In genomic region chr3:20058197-20058541, GRCm38 (mm10) we compare ENCODE assay signal across 8 mouse cellular contexts. TPM values are rescaled to one million over a fixed set of nuclear protein-coding genes. Genes with fewer than 3 reads are reported as not detected.
DNase-seq lines count a peak whose midpoint lies in the region; ATAC-seq and TF ChIP-seq lines count a peak whose summit lies in the region.

No protein-coding gene starts in this region.

- H3K27ac ChIP-seq in intestine, postnatal 0 days (ENCODE audit: low read depth, low read length), result peak overlapping the region; percentile 77; the same call in 1 of the 2 replicates
- H3K27ac ChIP-seq in stomach, embryonic 14.5 days (ENCODE audit: low read length), result no peak overlapping the region

- whole genome bisulfite sequencing in intestine, postnatal 0 days, result 0% methylated on average over 6 of the region's 9 CpGs
- WGBS in stomach, embryonic 14.5 days, result under 1% methylated on average over 7 of the region's 9 CpGs

- H3K27me3 ChIP-seq in megakaryocyte, embryonic 14.5 days (replicated peaks), result no peaks in the 10 kb centered on the region
- H3K27me3 ChIP-seq in intestine, postnatal 0 days (replicated peaks; ENCODE audit: control insufficient read depth, insufficient read depth, low read length), result no peaks in the 10 kb centered on the region
- H3K27me3 ChIP-seq in stomach, embryonic 14.5 days (ENCODE audit: control insufficient read depth, insufficient read depth, low read length), result no peaks in the 10 kb centered on the region

- peak; percentile 46 for DNase-seq in cerebellum, adult 9-10 months
- DNase-seq in cerebellum, adult 11-12 months, result no peak
- no peak for DNase-seq in gastrocnemius, postnatal 10 days
- DNase-seq in thymus, postnatal 36 days, result no peak

- H3K9me3 ChIP-seq in megakaryocyte, embryonic 14.5 days, result no peaks in the 10 kb centered on the region
- H3K9me3 ChIP-seq in intestine, postnatal 0 days (ENCODE audit: control insufficient read depth), result no peaks in the 10 kb centered on the region
- H3K9me3 ChIP-seq in stomach, embryonic 14.5 days (ENCODE audit: control insufficient read depth, low read depth, low read length), result no peaks in the 10 kb centered on the region

- H3K4me2 ChIP-seq in intestine, postnatal 0 days (replicated peaks; ENCODE audit: low read depth), result peak overlapping the region; percentile 76
- peak overlapping the region; percentile 59 for H3K4me2 ChIP-seq in stomach, embryonic 14.5 days (replicated peaks; ENCODE audit: low read depth, low read length)

- peaks cover 16% of the 10 kb centered on the region for H3K36me3 ChIP-seq in megakaryocyte, embryonic 14.5 days (replicated peaks; ENCODE audit: low read length)
- H3K36me3 ChIP-seq in intestine, postnatal 0 days (ENCODE audit: control insufficient read depth, insufficient read depth), result peaks cover 7% of the 10 kb centered on the region; the same call in 1 of the 2 replicates
- H3K36me3 ChIP-seq in stomach, embryonic 14.5 days (ENCODE audit: control insufficient read depth, insufficient read depth, low read length), result peaks cover 7% of the 10 kb centered on the region

- TF ChIP-seq CTCF in intestine, postnatal 0 days (IDR thresholded peaks at IDR 0.05; ENCODE audit: low read depth), result no peak

- H3K4me1 ChIP-seq in megakaryocyte, embryonic 14.5 days, result peaks cover 17% of the 10 kb centered on the region; the same call in 1 of the 2 replicates
- no peaks in the 10 kb centered on the region for H3K4me1 ChIP-seq in intestine, postnatal 0 days (replicated peaks; ENCODE audit: control insufficient read depth, insufficient read depth, low read length)
- H3K4me1 ChIP-seq in stomach, embryonic 14.5 days (ENCODE audit: control insufficient read depth, insufficient read depth, low read length), result peaks cover 5% of the 10 kb centered on the region; the same call in 1 of the 2 replicates

- peak overlapping the region; percentile 95 for H3K4me3 ChIP-seq in megakaryocyte, embryonic 14.5 days (replicated peaks)
- H3K4me3 ChIP-seq in intestine, postnatal 0 days (ENCODE audit: low read depth, low read length), result peak overlapping the region; percentile 81
- peak overlapping the region; percentile 70 for H3K4me3 ChIP-seq in stomach, embryonic 14.5 days (ENCODE audit: low read depth, low read length)

- H3K9ac ChIP-seq in intestine, postnatal 0 days (ENCODE audit: low read depth, low read length), result peak overlapping the region; percentile 78; the same call in 1 of the 2 replicates
- H3K9ac ChIP-seq in stomach, embryonic 14.5 days (replicated peaks; ENCODE audit: low read depth, low read length), result 0 out of 2 replicates have a peak overlapping the region, but pooled peaks have one; percentile 10

- no peak for ATAC-seq in megakaryocyte, adult 5-6 weeks (ENCODE audit: poor library complexity, severe bottlenecking)
- no peak for ATAC-seq in intestine, postnatal 0 days
- no peak for ATAC-seq in stomach, embryonic 14.5 days (ENCODE audit: insufficient number of reproducible peaks, insufficient read depth, low FRiP score, low read depth)

RNA-seq across cellular contexts. Expression of gene Hltf, which starts 0.6 kb away (rescaled TPM):
- 2.0 TPM in 1 of 2 replicates, not detected in the other for polyA plus RNA-seq in megakaryocyte, embryonic 14.5 days (2012; ENCODE audit: insufficient read depth, low replicate concordance)
- 57.8 and 70.3 TPM in 2 replicates for total RNA-seq in megakaryocyte, adult 5-6 weeks (2015)
- 51.8 and 58.5 TPM in 2 replicates for total RNA-seq in megakaryocyte, adult 5-6 weeks (2017)
- 9.6 and 11.1 TPM in 2 replicates for polyA plus RNA-seq in intestine, postnatal 0 days (2015; fragmentation: Nextera tagmentation; extraction: Ambion mirVana)
- 22.9 and 23.3 TPM in 2 replicates for polyA plus RNA-seq in stomach, embryonic 14.5 days (2014; fragmentation: Nextera tagmentation; extraction: Ambion mirVana)
- 1 to 10 TPM; 5.2 to 7.5 TPM for total RNA-seq in gastrocnemius, postnatal 10 days (2021)

RNA-seq across cellular contexts. Expression of gene Hps3, which starts 23.1 kb away (rescaled TPM):
- 0.38 TPM in 1 of 2 replicates, not detected in the other for polyA plus RNA-seq in megakaryocyte, embryonic 14.5 days (2012; ENCODE audit: insufficient read depth, low replicate concordance)
- total RNA-seq in megakaryocyte, adult 5-6 weeks (2015), result 109 and 112 TPM in 2 replicates
- total RNA-seq in megakaryocyte, adult 5-6 weeks (2017), result 88.3 and 94.4 TPM in 2 replicates
- 6.0 and 6.9 TPM in 2 replicates for polyA plus RNA-seq in intestine, postnatal 0 days (2015; fragmentation: Nextera tagmentation; extraction: Ambion mirVana)
- 10.7 and 11.6 TPM in 2 replicates for polyA plus RNA-seq in stomach, embryonic 14.5 days (2014; fragmentation: Nextera tagmentation; extraction: Ambion mirVana)
- total RNA-seq in gastrocnemius, postnatal 10 days (2021), result 1 to 10 TPM; 4.4 to 5.6 TPM
